Mouse (Mus musculus) hindbrain, embryonic 11.5 days (tissue): Measurements from ENCODE around the gene Kcnq4. TPM values are rescaled to one million over a fixed set of nuclear protein-coding genes. Genes with fewer than 3 reads are reported as not detected.

Experiments
- ATAC-seq: fragments of 200-750 bp; cut with Nextera tagmentation; 2 replicates; pipeline ENCODE4 v1.8.0; 2017; ENCODE audit warnings: mild to moderate bottlenecking, moderate TSS enrichment, moderate library complexity; ENCODE audit not compliant: low FRiP score
- DNase-seq: peaks from one replicate; pipeline ENCODE4 v3.0.0-alpha.2; 2015; ENCODE audit warnings: low spot score
- H3K27ac ChIP-seq: fragments of 300-500 bp; sonication (generic); 2 replicates; pipeline ENCODE4 v1.5.1; 2014; ENCODE audit warnings: mild to moderate bottlenecking, low read depth, low read length
- H3K27me3 ChIP-seq: fragments of 300-500 bp; sonication (generic); 2 replicates; pipeline ENCODE4 v1.6.1; 2014; ENCODE audit warnings: mild to moderate bottlenecking, low read length, moderate library complexity, mixed read lengths; ENCODE audit not compliant: control insufficient read depth, insufficient read depth
- H3K36me3 ChIP-seq: fragments of 300-500 bp; sonication (generic); 2 replicates; pipeline ENCODE4 v1.6.1; 2014; ENCODE audit warnings: mild to moderate bottlenecking, low read length, moderate library complexity, mixed read lengths; ENCODE audit not compliant: control insufficient read depth, insufficient read depth
- H3K4me1 ChIP-seq: fragments of 300-500 bp; sonication (generic); replicated peaks from 2 replicates; pipeline ENCODE4 v1.6.1; 2014; ENCODE audit warnings: low read length, mixed read lengths; ENCODE audit not compliant: control insufficient read depth, insufficient read depth
- H3K4me2 ChIP-seq: fragments of 300-500 bp; sonication (generic); replicated peaks from 2 replicates; pipeline ENCODE4 v1.6.1; 2014; ENCODE audit warnings: mild to moderate bottlenecking, low read depth, low read length
- H3K4me3 ChIP-seq: fragments of 300-500 bp; sonication (generic); 2 replicates; pipeline ENCODE4 v1.5.1; 2014; ENCODE audit warnings: low read depth, low read length
- H3K9ac ChIP-seq: fragments of 300-500 bp; sonication (generic); 2 replicates; pipeline ENCODE4 v1.6.1; 2014; ENCODE audit warnings: low read depth, low read length
- H3K9me3 ChIP-seq: fragments of 300-500 bp; sonication (generic); 2 replicates; pipeline ENCODE4 v1.6.1; 2016; ENCODE audit warnings: low read length; ENCODE audit not compliant: control insufficient read depth
- WGBS: fragments of 180-500 bp; shearing (Covaris S2); extraction: QIAGEN DNeasy Blood & Tissue Kit; methylation state at CpG from one replicate; pipeline ENCODE4 v1.1.7; 2014; 5-methylcytosine and 5-hydroxymethylcytosine counted together
- polyA plus RNA-seq: library from polyadenylated mRNA; unstranded; fragments of >200 nt; fragmentation: Nextera tagmentation; extraction: Ambion mirVana; gene quantifications from 2 replicates; pipeline ENCODE4 v1.2.1, GENCODE M21; 2014

Kcnq4 gene
- 2.4 and 3.7 TPM in 2 replicates for polyA plus RNA-seq

DNA sequence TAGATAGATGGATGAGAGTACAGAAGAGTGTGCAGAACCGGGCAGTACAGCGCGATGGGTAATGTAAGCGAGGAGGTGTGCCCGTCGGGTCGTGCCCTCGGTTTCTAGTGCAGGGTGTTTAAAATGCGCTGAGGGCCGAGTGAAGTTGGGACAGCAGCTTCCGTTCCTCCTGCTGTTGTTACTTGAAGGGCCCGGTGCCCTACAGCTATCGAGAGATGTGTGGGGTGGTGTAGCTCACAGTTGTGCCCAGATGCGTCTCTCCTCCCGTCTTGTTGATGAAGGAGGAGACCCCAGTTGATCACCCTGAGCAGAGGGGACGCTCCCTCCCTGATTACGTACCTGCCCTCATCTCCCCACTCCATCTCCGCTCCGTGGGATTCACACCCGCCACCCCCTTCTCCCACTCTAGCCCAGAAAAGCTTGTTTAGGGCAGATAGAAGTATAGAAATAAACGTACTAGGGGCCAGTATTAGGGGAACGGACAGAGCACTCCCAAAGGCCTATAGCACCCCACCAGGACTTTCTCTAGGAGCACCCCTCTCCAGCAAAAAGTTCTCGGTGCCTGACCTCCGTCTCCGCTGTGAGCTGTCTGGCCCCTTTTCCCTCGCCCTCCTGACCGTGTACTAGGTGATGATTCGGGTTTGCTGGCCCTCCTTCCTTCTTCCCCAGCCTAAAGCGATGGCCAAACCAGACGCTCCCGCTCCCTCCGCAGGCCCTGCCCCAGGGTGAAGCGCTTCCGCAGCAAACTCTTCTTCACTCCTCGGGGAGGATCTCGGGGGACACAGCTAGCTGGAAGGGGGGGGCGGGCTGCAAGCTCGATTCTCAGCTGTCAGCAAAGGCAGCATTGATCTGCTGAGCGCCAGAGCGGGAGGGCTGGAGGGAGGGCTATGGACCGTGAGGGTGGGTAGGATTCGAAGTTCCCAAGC lies at the start of gene Kcnq4:
Gene Kcnq4 (minus strand): TSS at position 672 of the 926 bp plus-strand sequence.
- Histone ChIP-seq H3K27ac (no peak within 1 kb of the TSS), H3K36me3 (no peaks in the 10 kb centered on the region), H3K9me3 (no peaks in the 10 kb centered on the region), H3K27me3 (peaks cover 33% of the 10 kb centered on the region), H3K4me3 (peak within 1 kb of the TSS; percentile 46), H3K4me2 (peak within 1 kb of the TSS; percentile 100), H3K4me1 (peaks cover 2% of the 10 kb centered on the region; the same call in 1 of the 2 replicates), H3K9ac (peak within 1 kb of the TSS; percentile 65; the same call in 1 of the 2 replicates)
- 2% methylated on average over 42 of the region's 42 CpGs for WGBS
- 0 out of 2 replicates have a peak, but pooled peaks have one; percentile 8 for ATAC-seq
- peak; percentile 44 for DNase-seq

DNA sequence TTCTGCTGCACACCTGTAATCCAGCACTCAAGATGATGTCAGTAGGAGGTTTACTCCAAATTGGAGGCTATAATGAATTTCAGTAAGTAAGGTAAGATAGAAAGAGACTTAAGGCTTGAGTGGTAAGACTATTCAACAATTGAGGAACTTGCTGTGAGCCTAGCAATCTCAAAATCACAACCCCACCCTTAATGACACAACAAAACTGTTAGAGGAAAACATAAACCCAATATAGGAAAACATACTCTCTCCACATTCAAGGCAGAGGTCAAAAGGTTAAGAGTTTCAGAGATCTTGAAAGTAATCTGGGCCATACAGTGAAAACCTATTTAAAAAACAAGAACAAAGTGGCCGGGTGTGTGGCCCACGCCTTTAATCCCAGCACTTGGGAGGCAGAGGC lies 48.3 kb upstream of the Kcnq4 start:
- Histone ChIP-seq H3K4me3 (no peak overlapping the region), H3K27ac (no peak overlapping the region), H3K9me3 (no peaks in the 10 kb centered on the region), H3K4me2 (no peak overlapping the region), H3K4me1 (no peaks in the 10 kb centered on the region), H3K9ac (no peak overlapping the region), H3K36me3 (no peaks in the 10 kb centered on the region), H3K27me3 (no peaks in the 10 kb centered on the region)
- no peak for DNase-seq
- no peak for ATAC-seq
- 81% methylated on average over 2 of the region's 2 CpGs for WGBS

DNA sequence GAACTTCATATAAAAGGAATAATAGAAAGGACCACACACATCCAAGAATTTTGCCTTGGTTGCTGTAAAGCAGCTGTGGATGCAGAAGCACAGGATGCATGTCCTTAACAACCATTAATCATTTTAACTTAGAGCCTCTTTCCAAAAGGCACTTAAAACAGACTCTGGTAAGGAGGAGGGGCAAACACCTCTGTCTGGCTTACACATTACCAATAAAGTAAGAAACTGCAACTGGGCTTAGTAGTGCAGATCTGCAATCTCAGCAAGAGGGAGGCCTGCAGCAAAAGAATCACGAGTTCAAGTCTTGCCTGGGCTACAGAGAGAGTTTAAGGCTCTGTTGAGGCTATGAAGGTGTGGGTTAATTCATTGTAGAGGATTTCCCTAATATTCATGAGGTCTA lies 47.2 kb upstream of the Kcnq4 start:
- Histone ChIP-seq H3K27ac (no peak overlapping the region), H3K9me3 (no peaks in the 10 kb centered on the region), H3K4me3 (no peak overlapping the region), H3K36me3 (no peaks in the 10 kb centered on the region), H3K4me2 (no peak overlapping the region), H3K9ac (no peak overlapping the region), H3K4me1 (no peaks in the 10 kb centered on the region), H3K27me3 (no peaks in the 10 kb centered on the region)
- DNase-seq (no peak), ATAC-seq (no peak)
- 90% methylated on average over 1 of the region's 1 CpGs for WGBS

DNA sequence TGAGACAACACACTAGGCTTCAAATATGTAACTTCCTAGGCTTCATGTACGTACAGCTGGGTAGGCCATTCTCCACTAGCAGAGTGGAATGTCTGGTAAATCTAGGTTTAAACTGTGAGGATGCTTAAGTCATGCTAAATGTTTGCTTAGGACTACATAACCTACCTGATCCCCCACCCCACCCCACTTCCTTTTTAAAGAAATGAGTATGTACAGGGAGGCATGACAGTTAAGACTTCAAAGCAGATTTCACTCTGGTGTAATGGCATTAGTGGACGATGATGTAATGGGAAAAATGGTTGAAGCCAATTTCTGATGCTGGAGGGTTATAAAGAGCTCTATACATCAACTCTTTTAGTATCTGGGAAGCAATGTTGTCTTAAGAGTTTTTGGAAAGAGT lies 44.5 kb upstream of the Kcnq4 start:
- Histone ChIP-seq H3K27me3 (no peaks in the 10 kb centered on the region), H3K9ac (no peak overlapping the region), H3K4me2 (no peak overlapping the region), H3K9me3 (no peaks in the 10 kb centered on the region), H3K4me3 (no peak overlapping the region), H3K27ac (no peak overlapping the region), H3K36me3 (0 out of 2 replicates have a peak, but pooled peaks cover 2% of the 10 kb centered on the region), H3K4me1 (no peaks in the 10 kb centered on the region)
- ATAC-seq (no peak), DNase-seq (no peak)
- 93% methylated on average over 2 of the region's 2 CpGs for WGBS

DNA sequence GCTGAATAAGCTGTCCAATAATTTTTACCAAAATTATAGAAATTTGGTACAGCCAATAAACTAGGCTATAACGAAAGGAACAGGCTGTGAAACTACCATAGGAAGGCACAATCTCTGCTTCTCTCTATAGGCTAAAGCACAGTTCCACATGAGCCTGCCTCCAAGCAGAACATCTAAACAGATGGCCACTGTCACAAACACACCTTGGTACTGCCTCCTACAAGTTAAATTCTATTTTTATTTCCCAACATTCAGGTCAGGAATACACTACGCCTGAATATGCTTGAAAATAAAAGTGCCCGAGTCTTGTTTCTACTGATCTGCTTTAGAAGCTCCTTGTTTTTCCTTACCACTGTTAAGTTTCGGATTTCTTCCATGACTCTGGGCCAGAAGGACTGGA lies 41.6 kb upstream of the Kcnq4 start:
- Histone ChIP-seq H3K36me3 (0 out of 2 replicates have a peak, but pooled peaks cover 2% of the 10 kb centered on the region), H3K4me3 (no peak overlapping the region)

DNA sequence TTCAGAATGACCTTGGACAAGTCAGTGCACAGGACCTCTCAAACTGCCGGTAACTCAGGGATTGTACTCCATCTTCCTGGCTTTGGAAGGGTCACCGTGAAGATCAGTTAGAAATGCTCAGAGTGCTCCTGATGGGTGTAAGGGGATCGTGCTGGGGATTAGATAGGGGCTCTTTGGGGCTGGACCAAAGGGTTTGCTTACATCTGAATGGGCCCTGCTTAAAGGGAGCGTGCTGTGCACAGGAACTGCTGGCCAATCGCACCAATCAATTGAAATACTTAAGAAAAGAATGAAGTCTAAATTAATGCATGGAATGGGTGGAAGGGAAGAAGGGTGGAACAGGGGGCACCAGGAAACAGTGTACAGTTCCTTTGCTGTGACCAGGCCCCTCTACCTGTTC lies 7.4 kb upstream of the Kcnq4 start:
- Histone ChIP-seq H3K9me3 (no peaks in the 10 kb centered on the region), H3K4me1 (no peaks in the 10 kb centered on the region), H3K36me3 (peaks cover 10% of the 10 kb centered on the region; the same call in 1 of the 2 replicates), H3K4me3 (no peak overlapping the region), H3K27me3 (0 out of 2 replicates have a peak, but pooled peaks cover 3% of the 10 kb centered on the region), H3K4me2 (no peak overlapping the region), H3K27ac (no peak overlapping the region), H3K9ac (no peak overlapping the region)
- 56% methylated on average over 5 of the region's 5 CpGs for WGBS
- no peak for ATAC-seq
- DNase-seq = no peak

More for the DNA sequence above, 41.6 kb upstream of the Kcnq4 start:
- Histone ChIP-seq H3K9me3 (no peaks in the 10 kb centered on the region), H3K27me3 (no peaks in the 10 kb centered on the region), H3K9ac (no peak overlapping the region), H3K27ac (no peak overlapping the region), H3K4me1 (no peaks in the 10 kb centered on the region), H3K4me2 (no peak overlapping the region)
- 96% methylated on average over 4 of the region's 4 CpGs for WGBS
- DNase-seq = no peak
- ATAC-seq = no peak

DNA sequence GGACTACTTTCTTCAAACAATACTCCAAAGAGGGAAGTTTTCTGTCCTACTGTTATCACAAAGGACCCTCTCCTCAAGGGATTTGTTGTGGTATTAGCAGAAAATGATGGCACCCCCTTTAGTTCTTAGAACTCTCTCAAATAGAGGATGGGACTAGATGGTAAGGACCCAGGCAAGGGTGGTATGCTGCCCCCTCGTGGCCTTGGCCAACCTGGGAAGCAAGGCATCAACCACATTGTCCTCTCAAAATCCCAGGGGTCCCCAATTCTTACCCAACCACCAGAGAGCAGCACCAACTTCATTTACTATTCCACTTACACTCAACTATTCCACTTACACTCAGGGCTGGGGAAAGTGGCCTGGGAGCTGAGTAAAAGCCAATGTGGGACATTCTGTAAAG lies 6.9 kb upstream of the Kcnq4 start:
- 0 out of 2 replicates have a peak, but pooled peaks cover 3% of the 10 kb centered on the region for H3K27me3 ChIP-seq
- ATAC-seq = peak; percentile 49; the same call in 1 of the 2 replicates
- H3K9me3 ChIP-seq = no peaks in the 10 kb centered on the region
- H3K27ac ChIP-seq = no peak overlapping the region
- H3K9ac ChIP-seq = no peak overlapping the region
- peaks cover 10% of the 10 kb centered on the region; the same call in 1 of the 2 replicates for H3K36me3 ChIP-seq
- peak; percentile 80 for DNase-seq
- H3K4me1 ChIP-seq = no peaks in the 10 kb centered on the region
- H3K4me3 ChIP-seq = no peak overlapping the region
- 0% methylated on average over 1 of the region's 1 CpGs for WGBS
- no peak overlapping the region for H3K4me2 ChIP-seq

DNA sequence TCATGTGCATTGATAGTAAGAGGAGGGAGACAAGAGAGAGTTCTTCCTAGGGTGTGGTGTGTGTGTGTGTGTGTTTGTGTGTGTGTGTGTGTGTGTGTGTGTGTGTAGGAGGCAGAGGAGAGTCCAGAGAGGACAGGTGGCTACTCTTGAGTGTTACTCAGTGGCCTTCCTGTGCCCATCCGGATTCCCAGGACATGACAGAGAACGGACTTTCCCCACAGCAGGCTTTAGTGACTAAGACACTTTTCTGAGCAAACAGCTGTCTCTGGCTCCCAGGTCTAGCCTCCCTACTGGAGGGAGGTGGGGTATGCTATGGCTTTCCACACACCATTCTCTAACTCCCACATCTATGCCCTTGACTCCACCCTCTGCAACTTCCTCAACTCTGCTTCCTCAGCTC lies 1.2 kb upstream of the Kcnq4 start:
- Histone ChIP-seq H3K9ac (no peak overlapping the region), H3K9me3 (no peaks in the 10 kb centered on the region), H3K4me2 (no peak overlapping the region), H3K4me1 (peaks cover 2% of the 10 kb centered on the region; the same call in 1 of the 2 replicates), H3K27ac (no peak overlapping the region), H3K4me3 (no peak overlapping the region), H3K27me3 (peaks cover 33% of the 10 kb centered on the region), H3K36me3 (no peaks in the 10 kb centered on the region)
- 36% methylated on average over 2 of the region's 2 CpGs for WGBS
- DNase-seq (no peak), ATAC-seq (no peak)
